13 mouse cellular contexts compared by ENCODE assay signal in the genomic region with DNA sequence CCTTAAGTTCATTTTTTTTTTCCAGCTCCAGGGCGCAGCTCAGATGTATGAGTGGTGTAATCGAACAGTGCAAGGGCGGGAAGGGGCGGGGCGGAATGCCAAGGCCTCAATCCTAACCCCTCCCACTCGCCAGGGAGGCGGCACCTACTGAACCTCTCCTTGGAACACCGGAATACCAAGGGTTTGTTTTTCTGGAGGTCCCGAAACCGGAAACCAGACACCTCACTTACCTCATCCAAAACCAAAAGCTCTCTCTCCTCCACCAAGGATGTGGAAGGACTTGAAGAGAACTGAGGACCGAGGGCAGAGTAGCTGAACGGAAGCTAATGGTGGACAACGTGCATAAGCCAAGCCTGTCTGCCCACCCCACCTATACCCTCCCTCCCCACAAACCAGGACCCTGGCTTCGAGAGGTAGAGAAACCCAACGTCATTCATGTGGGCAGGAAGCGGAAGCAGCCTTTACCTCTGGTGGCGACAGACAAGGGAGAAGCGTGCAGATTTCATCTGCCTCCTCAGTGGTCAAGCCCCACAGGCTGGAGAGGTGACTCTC.
A peak's percentile ranks its signal among the peaks of the same experiment; 100 is the strongest.
DNase-seq lines count a peak whose midpoint lies in the region; ATAC-seq and TF ChIP-seq lines count a peak whose summit lies in the region.
"Had no signal": no experiment of that assay in that cellular context is flagged by ENCODE, and none has a peak within 500 bp of the region (broad histone marks: within the 10 kb centered on the region; RNA-seq: fewer than 3 reads in every experiment).

No protein-coding gene starts in this region.

- peak overlapping the region; percentile 36; the same call in 1 of the 2 replicates for H3K27ac ChIP-seq in kidney, postnatal 0 days
- H3K27ac ChIP-seq in ES-E14 (ENCODE audit: insufficient read depth, low read depth, low read length, poor library complexity, severe bottlenecking): no peak overlapping the region
- H3K27ac ChIP-seq in small intestine, adult 2 months (ENCODE audit: insufficient read depth, low read depth, low read length): peak overlapping the region; percentile 92
- no peak overlapping the region for H3K27ac ChIP-seq in limb, embryonic 10.5 days
- H3K27ac ChIP-seq: layer of hippocampus, adult 2 months; liver, embryonic 12.5 days; midbrain, embryonic 10.5 days had no signal

- 52% methylated on average over 18 of the region's 18 CpGs for WGBS in kidney, postnatal 0 days
- 23% methylated on average over 18 of the region's 18 CpGs for WGBS in small intestine, adult 2 months
- WGBS in limb, embryonic 10.5 days: 68% methylated on average over 18 of the region's 18 CpGs

- no peak for TF ChIP-seq POLR2A in small intestine, adult 2 months (IDR thresholded peaks at IDR 0.05; ENCODE audit: low read depth, low read length)

- no peak overlapping the region for H3K9ac ChIP-seq in kidney, postnatal 0 days (ENCODE audit: low read depth, low read length)
- no peak overlapping the region for H3K9ac ChIP-seq in ES-E14 (ENCODE audit: insufficient read depth, low read depth, low read length, poor library complexity, severe bottlenecking)
- H3K9ac ChIP-seq: liver, embryonic 12.5 days had no signal

- DNase-seq in kidney, postnatal 0 days (ENCODE audit: low spot score): no peak
- no peak for DNase-seq in kidney, adult 18-20 months
- DNase-seq in ES-E14 (ENCODE audit: low read depth, low spot score): no peak
- peak; percentile 67 for DNase-seq in induced T-regulatory cell, adult 2 months (ENCODE audit: low read depth)
- DNase-seq in limb, embryonic 10.5 days (ENCODE audit: low spot score): no peak
- DNase-seq in right cerebral cortex, postnatal 10 days (ENCODE audit: low spot score in 2 of 2): no peak
- no peak for DNase-seq in embryo, embryonic 11 days
- DNase-seq: right cerebral cortex, postnatal 4 days; thymus, adult 2 months had no signal

- H3K9me3 ChIP-seq in kidney, postnatal 0 days (replicated peaks; ENCODE audit: low read length): no peaks in the 10 kb centered on the region
- no peaks in the 10 kb centered on the region; the same call in 1 of the 2 replicates for H3K9me3 ChIP-seq in ES-E14 (ENCODE audit: control insufficient read depth, insufficient read depth, low read depth, low read length)
- no peaks in the 10 kb centered on the region for H3K9me3 ChIP-seq in limb, embryonic 10.5 days (replicated peaks)
- H3K9me3 ChIP-seq: liver, embryonic 12.5 days; midbrain, embryonic 10.5 days had no signal

- no peak overlapping the region for H3K4me3 ChIP-seq in kidney, postnatal 0 days (replicated peaks; ENCODE audit: low read depth, low read length)
- H3K4me3 ChIP-seq in ES-E14 (ENCODE audit: insufficient read depth in 1 of 2, low read depth in 1 of 2, low read length in 2 of 2, poor library complexity in 1 of 2, severe bottlenecking in 1 of 2): no peak overlapping the region
- peak overlapping the region; percentile 57 for H3K4me3 ChIP-seq in small intestine, adult 2 months (ENCODE audit: low read depth, low read length)
- no peak overlapping the region for H3K4me3 ChIP-seq in limb, embryonic 10.5 days
- H3K4me3 ChIP-seq: layer of hippocampus, adult 2 months; liver, embryonic 12.5 days; midbrain, embryonic 10.5 days had no signal

- 0 out of 2 replicates have a peak, but pooled peaks cover 6% of the 10 kb centered on the region for H3K4me1 ChIP-seq in kidney, postnatal 0 days (replicated peaks; ENCODE audit: insufficient read depth, low read length)
- no peaks in the 10 kb centered on the region for H3K4me1 ChIP-seq in ES-E14 (ENCODE audit: control insufficient read depth in 2 of 2, insufficient read depth in 2 of 2, low read length in 2 of 2, poor library complexity in 1 of 2)
- H3K4me1 ChIP-seq in small intestine, adult 2 months (ENCODE audit: control insufficient read depth, insufficient read depth, insufficient read length, low read length): peaks cover 12% of the 10 kb centered on the region; the same call in 1 of the 2 replicates
- H3K4me1 ChIP-seq in limb, embryonic 10.5 days: peaks cover 25% of the 10 kb centered on the region
- H3K4me1 ChIP-seq: liver, embryonic 12.5 days had no signal

- no peak for TF ChIP-seq CTCF in kidney, postnatal 0 days (IDR thresholded peaks at IDR 0.05; ENCODE audit: low read depth)
- no peak for TF ChIP-seq CTCF in small intestine, adult 2 months (IDR thresholded peaks at IDR 0.05; ENCODE audit: extremely low read depth, insufficient read length, insufficient replicate concordance, low read depth, low read length)

- H3K27me3 ChIP-seq in kidney, postnatal 0 days (ENCODE audit: insufficient read depth, low read length): no peaks in the 10 kb centered on the region
- H3K27me3 ChIP-seq in small intestine, adult 2 months (ENCODE audit: control insufficient read depth, insufficient read depth, low read length): no peaks in the 10 kb centered on the region
- H3K27me3 ChIP-seq in limb, embryonic 10.5 days (ENCODE audit: low read depth, poor library complexity, severe bottlenecking): peaks cover 12% of the 10 kb centered on the region; the same call in 1 of the 2 replicates
- H3K27me3 ChIP-seq: liver, embryonic 12.5 days had no signal

- H3K36me3 ChIP-seq in kidney, postnatal 0 days (ENCODE audit: insufficient read depth, low read length): no peaks in the 10 kb centered on the region
- no peaks in the 10 kb centered on the region for H3K36me3 ChIP-seq in ES-E14 (ENCODE audit: control insufficient read depth, insufficient read depth, low read length, poor library complexity, severe bottlenecking)
- H3K36me3 ChIP-seq in small intestine, adult 2 months (ENCODE audit: control insufficient read depth, insufficient read depth, low read length): no peaks in the 10 kb centered on the region
- no peaks in the 10 kb centered on the region for H3K36me3 ChIP-seq in limb, embryonic 10.5 days
- H3K36me3 ChIP-seq: liver, embryonic 12.5 days; midbrain, embryonic 10.5 days had no signal

- no peak overlapping the region for H3K4me2 ChIP-seq in kidney, postnatal 0 days (ENCODE audit: low read length)
- H3K4me2 ChIP-seq: liver, embryonic 12.5 days had no signal

- no peak for ATAC-seq in kidney, postnatal 0 days (replicated peaks; ENCODE audit: low FRiP score, low read depth)
- ATAC-seq: liver, embryonic 12.5 days had no signal

- in situ Hi-C loops in ES-E14 (cut with MboI; ENCODE audit: low sequenced_read_pairs in 2 of 2, unreplicated experiment in 2 of 2): no loop called here

TF ChIP-seq in ES-E14, 5 proteins besides CTCF, POLR2A, EP300 and RAD21:
- no peak for TF ChIP-seq MAFK (IDR thresholded peaks at IDR 0.05; ENCODE audit: insufficient read depth, low read depth, low read length)
- TF ChIP-seq ZNF384 (IDR thresholded peaks at IDR 0.05; ENCODE audit: low read depth, low read length): 0 out of 2 replicates have a peak, but pooled peaks have one; percentile 26

Comparison
In these comparisons a context has a peak if more than half of its experiments do, and no peak if none do; other contexts are left out.
1. H3K27ac ChIP-seq: peak in kidney, postnatal 0 days (single experiment) and small intestine, adult 2 months (single experiment); none in ES-E14 (single experiment) and limb, embryonic 10.5 days (single experiment).